Mouse (Mus musculus) ES-E14 (cell line): ENCODE data around the gene Vdr.

Experiments
- MAFK ChIP-seq: IDR thresholded peaks from 2 replicates; pipeline ENCODE4 v1.6.1; 2014; ENCODE audit warnings: mild to moderate bottlenecking, low read depth, low read length, inconsistent platforms; ENCODE audit not compliant: insufficient read depth
- ZNF384 ChIP-seq: IDR thresholded peaks from 2 replicates; pipeline ENCODE4 v1.6.1; 2012; ENCODE audit warnings: low read depth, low read length, inconsistent platforms

DNA sequence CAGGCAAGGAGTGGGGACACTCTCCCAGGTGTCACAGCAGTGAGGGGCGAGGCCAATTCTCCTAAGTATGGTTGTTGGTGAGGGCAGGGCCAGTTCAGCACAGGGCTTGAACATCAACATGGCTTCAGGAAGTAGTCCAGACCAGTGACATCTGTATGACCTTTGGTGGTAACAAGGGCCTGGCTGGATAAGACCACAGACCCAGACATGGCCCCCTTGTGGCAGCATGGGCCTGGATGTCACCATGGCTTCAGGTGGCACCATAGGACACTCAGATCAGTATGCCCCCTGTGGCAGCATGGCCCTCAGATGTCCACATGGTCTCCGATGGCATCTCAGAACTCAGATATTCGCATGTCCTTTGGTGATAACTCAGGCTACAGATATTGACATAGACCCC, 58.1 kb downstream of the Vdr start:
- TF ChIP-seq MAFK, result no peak
- TF ChIP-seq ZNF384, result no peak
